Mouse (Mus musculus) activated CD4-positive, CD25-positive, alpha-beta regulatory T cell, adult 4 months (primary cell): ENCODE measurements at regions not wholly inside any gene's neighbourhood (a gene's known extent, or its start where the extent isn't known, plus 50 kb on each side); places are given as distances from the start of the nearest gene placed in this dataset.

Experiments
- ATAC-seq: one replicate; pipeline ENCODE4 v1.8.0; 2017

GRCm38 (mm10) chr1:51697265-51698192 is 218.3 kb downstream of the Myo1b start:
- no peak for ATAC-seq

- no peak for ATAC-seq
These were observed 218.2 kb upstream of the Nabp1 start for GRCm38 (mm10) chr1:51696471-51696870.

GRCm38 (mm10) chr1:51690878-51691277 is 212.7 kb upstream of the Nabp1 start:
- ATAC-seq: no peak

GRCm38 (mm10) chr1:51689461-51690223 is 211.4 kb upstream of the Nabp1 start:
- no peak for ATAC-seq

GRCm38 (mm10) chr1:51688946-51689345 is 210.7 kb upstream of the Nabp1 start:
- ATAC-seq: no peak

GRCm38 (mm10) chr1:51688224-51688545 is 210.0 kb upstream of the Nabp1 start:
- no peak for ATAC-seq

GRCm38 (mm10) chr1:51687484-51688223 is 209.4 kb upstream of the Nabp1 start:
- no peak for ATAC-seq

- ATAC-seq: no peak
These were observed 208.5 kb upstream of the Nabp1 start for GRCm38 (mm10) chr1:51686759-51687158.

- no peak for ATAC-seq
These were observed 204.0 kb upstream of the Nabp1 start for GRCm38 (mm10) chr1:51682273-51682672.

GRCm38 (mm10) chr1:51681872-51682271 is 203.6 kb upstream of the Nabp1 start:
- ATAC-seq: no peak

GRCm38 (mm10) chr1:51680725-51681124 is 202.5 kb upstream of the Nabp1 start:
- ATAC-seq: no peak

GRCm38 (mm10) chr1:51678290-51678928 is 200.2 kb upstream of the Nabp1 start:
- no peak for ATAC-seq

GRCm38 (mm10) chr1:51677802-51678201 is 199.6 kb upstream of the Nabp1 start:
- no peak for ATAC-seq

- no peak for ATAC-seq
These were observed 193.5 kb upstream of the Nabp1 start for GRCm38 (mm10) chr1:51671691-51672090.

- no peak for ATAC-seq
These were observed 193.1 kb upstream of the Nabp1 start for GRCm38 (mm10) chr1:51671287-51671686.

- ATAC-seq: no peak
These were observed 191.8 kb upstream of the Nabp1 start for GRCm38 (mm10) chr1:51670009-51670408.

GRCm38 (mm10) chr1:51668881-51669280 is 190.7 kb upstream of the Nabp1 start:
- ATAC-seq: no peak

- ATAC-seq: no peak
These were observed 182.3 kb upstream of the Nabp1 start for GRCm38 (mm10) chr1:51660531-51660930.

- no peak for ATAC-seq
These were observed 179.0 kb upstream of the Nabp1 start for GRCm38 (mm10) chr1:51657203-51657602.

GRCm38 (mm10) chr1:51650653-51650995 is 172.4 kb upstream of the Nabp1 start:
- no peak for ATAC-seq

- no peak for ATAC-seq
These were observed 171.9 kb upstream of the Nabp1 start for GRCm38 (mm10) chr1:51649963-51650652.

- ATAC-seq: no peak
These were observed 169.7 kb upstream of the Nabp1 start for GRCm38 (mm10) chr1:51647955-51648354.
